Mouse (Mus musculus): Measurements from ENCODE around the gene Glyatl3.

Gene Glyatl3

GRCm38 (mm10) chr17:40914250-40914649 lies at the start of gene Glyatl3:
Gene Glyatl3, minus strand, starts transcription at chr17:40914350.
- in situ Hi-C loops (cut with MboI, MseI): no loop called here

GRCm38 (mm10) chr17:40948518-40948917 lies 34.4 kb upstream of the Glyatl3 start:
- in situ Hi-C loops (cut with MboI, MseI): loop anchor here in 1 of 2 experiments (25.0 kb wide), 1 partner anchor 1864 kb away; no protein-coding TSS in a partner anchor

DNA sequence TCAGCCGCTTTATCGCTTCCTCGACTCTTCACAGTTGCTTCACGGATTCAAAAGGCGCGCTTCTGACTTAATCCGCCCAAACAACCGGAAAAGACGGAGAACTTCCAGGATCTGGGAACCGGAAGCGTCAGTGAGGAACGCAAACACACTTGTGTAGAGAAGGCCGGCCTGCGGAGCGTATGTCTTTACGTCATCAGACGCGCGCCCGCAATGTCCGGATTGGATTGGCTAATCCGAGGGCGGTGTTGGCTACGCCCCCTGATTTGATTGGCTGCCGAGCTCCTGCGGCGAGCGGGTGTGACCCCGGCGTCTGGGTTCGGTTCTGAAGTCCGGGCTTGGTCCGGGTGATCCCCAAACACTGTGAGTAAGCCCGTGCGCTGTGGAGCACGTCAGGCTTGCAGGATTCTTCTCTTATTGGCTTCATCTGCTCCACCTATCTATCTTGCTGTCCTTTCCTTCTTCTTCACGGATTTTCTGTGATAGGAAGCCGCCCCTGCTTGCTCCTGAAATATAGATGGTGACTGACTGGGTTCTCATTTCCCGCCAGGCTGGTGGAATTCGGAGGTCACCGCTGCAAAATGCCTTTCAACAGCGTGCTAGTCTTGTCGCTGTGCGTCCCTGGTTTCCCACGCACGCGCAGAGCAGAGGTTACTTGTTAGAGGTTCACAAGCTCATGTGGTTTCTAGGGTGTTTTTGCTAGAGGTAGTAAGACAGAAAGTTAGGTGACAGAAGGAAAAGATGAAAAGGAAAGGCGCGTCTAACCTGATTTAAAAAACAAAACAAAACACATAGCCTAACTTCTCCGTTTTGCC lies 20.5 kb upstream of the Glyatl3 start, which contains the start of the genes Mut and Cenpq:
Gene Mut, plus strand, starts transcription at position 266 of the 812 bp plus-strand sequence.
Gene Cenpq, minus strand, starts transcription at position 628 of the 812 bp plus-strand sequence.
- in situ Hi-C loops (cut with MboI, MseI): loop anchor here in 1 of 2 experiments (25.0 kb wide), 1 partner anchor 1878 kb away; no protein-coding TSS in a partner anchor

- in situ Hi-C loops (cut with MboI, MseI): loop anchor here in 1 of 2 experiments (25.0 kb wide), 1 partner anchor 1878 kb away; no protein-coding TSS in a partner anchor
Measured at GRCm38 (mm10) chr17:40933985-40934384, 19.8 kb upstream of the Glyatl3 start.

DNA sequence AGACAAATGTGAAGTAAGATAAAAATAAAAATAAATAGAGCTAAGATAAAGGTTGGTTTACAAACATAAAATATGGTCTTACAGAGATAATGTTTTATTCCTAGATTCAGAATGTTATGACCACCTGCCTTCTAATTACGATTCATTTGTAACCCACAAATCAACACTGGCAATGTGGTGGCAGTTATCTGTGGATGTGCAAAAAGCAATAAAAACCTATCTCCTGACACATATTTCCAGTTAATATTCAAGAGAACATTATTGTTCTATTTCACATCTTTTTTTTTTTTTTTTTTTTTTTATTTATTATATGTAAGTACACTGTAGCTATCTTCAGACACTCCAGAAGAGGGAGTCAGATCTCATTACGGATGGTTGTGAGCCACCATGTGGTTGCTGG lies 1.3 kb upstream of the Glyatl3 start:
- in situ Hi-C loops (cut with MboI, MseI): no loop called here

DNA sequence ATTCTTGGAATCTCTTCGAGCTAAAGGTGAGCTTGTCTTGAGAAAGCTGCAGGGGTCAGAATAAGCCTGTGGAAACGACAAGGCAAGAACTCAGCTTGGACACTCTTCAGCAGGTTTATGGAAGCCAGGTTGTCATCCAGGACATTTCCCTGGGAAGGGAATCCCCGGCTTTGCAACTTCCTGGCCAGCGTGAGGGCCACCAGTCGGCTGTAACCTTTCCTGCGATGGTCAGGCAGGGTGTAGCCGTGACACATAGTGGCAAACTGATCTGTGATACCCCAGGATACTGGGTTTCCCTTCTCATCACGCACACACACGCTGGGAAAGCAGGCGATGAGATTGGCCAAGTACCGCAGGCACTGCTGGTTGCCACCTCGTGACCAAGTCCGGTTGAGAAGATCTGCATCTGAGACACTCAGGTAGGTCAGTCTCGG lies 9.4 kb downstream of the Glyatl3 start:
- in situ Hi-C loops (cut with MboI, MseI): no loop called here

- in situ Hi-C loops (cut with MboI, MseI): no loop called here
Measured at GRCm38 (mm10) chr17:40904056-40904597, 10.0 kb downstream of the Glyatl3 start.

DNA sequence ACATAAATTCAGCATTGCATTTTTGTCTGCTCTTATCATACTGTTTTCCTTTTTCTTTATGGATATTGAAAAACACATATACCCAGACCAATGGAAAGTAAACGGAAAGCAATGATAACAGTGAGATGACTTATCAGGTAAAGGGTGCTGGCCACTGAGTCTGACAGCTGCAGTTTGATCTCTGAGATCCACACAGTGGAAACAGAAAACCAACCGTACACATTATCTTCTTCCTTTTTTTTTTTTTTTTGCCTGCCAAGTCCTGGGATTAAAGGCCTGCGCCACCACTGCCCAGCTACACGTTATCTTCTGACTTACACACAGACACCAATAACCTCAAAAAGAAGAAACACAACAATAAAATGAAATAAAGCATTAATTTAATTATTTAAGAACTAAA lies 10.8 kb downstream of the Glyatl3 start:
- in situ Hi-C loops (cut with MboI, MseI): no loop called here

- in situ Hi-C loops (cut with MboI, MseI): loop anchor here in 1 of 2 experiments (10.0 kb wide), 1 partner anchor 795 kb away; no protein-coding TSS in a partner anchor
Measured at GRCm38 (mm10) chr17:40899783-40900363, 14.3 kb downstream of the Glyatl3 start.

GRCm38 (mm10) chr17:40896863-40897262 lies 17.3 kb downstream of the Glyatl3 start:
- in situ Hi-C loops (cut with MboI, MseI): loop anchor here in 1 of 2 experiments (10.0 kb wide), 1 partner anchor 798 kb away; no protein-coding TSS in a partner anchor

DNA sequence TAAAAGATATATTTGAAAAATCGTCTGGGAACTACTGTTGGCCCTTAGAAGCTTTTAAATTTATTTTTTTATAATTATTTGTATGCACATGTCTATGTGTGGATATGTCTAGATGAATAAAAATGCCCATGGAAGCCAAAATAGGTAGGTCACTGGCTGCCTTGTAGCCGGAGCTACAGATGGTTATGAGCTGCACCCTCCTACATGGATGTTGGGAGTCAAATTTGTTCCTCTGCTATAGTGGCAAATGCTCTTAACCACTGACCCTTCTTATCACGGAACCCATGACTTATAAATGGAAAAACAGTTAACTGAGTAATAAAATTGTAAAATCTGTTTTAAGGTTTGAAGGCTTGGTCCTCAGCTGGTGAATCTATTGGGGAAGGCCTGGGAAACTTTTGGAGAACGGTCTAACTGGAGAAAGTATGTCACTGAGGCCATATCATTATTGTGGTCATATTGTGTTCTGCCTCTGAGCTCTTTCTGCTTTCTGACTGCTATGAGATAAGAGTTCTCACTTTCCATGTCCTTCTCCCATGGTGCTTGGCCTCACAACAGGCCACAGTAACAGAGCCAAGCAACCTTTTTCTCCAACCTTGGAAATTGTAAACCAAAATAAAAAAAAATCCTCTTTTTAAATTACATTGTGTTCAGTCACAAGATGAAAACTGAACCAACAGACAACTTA lies 26.2 kb downstream of the Glyatl3 start:
- in situ Hi-C loops (cut with MboI, MseI): no loop called here

DNA sequence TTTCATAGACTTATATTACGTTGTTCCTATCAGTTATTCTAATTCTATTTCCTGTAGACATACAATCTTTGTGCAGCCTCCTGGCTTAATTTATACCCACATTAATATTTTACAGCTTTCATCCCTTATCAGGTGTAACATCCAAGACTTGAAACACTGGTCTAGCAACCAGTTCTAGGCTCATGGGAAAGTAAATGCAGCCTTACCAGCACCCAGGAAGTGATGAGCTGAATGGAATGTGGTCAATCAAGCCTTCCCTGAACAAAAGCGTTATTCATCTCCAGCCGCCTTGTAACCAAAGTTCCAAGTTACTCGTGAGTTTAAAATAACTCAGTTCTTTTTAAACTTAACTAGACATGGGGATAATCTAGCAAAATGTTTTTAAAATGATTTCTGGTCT lies 29.0 kb downstream of the Glyatl3 start:
- in situ Hi-C loops (cut with MboI, MseI): no loop called here

- in situ Hi-C loops (cut with MboI, MseI): no loop called here
Measured at GRCm38 (mm10) chr17:40882172-40882571, 32.0 kb downstream of the Glyatl3 start.

DNA sequence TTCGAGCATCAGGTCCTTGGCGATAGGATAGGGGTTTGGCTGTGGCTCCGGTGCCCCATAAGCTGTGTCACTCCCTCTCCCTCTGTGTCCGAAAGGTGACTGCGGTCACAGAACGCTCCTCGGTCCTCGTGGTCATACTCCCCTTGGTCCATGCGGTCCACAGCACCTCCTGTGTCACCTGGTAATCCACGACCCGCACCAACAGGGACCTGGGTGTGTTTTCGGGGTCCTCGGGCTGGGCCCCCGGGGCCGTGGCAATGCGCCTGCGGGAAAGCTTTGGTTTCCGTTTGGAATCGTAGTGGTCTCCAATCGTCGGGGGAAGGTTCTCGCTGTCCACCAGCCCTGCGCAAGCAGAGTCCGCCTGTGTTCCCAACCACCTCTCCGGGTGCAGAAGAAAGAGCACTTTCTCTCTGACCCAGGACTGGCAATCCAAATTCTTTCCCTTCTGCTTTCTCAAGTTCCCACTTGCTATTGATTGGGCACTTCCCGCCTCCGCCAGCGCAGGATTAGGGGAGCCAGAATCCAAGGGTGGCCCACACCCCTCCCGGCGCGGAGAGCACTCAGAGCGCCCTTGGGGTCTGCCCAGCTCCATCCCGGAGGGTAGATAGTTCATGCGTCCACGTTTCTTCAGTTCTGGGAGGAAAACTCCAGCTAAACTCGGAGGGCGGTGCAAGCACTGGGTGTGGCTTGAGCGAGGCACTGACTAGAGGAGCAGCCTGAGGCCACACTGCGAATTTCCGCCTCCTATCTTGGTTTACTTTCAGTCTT lies 34.0 kb downstream of the Glyatl3 start, which contains the start of gene 9130008F23Rik:
Gene 9130008F23Rik, minus strand, starts transcription at position 636 of the 768 bp plus-strand sequence.
- in situ Hi-C loops (cut with MboI, MseI): no loop called here

DNA sequence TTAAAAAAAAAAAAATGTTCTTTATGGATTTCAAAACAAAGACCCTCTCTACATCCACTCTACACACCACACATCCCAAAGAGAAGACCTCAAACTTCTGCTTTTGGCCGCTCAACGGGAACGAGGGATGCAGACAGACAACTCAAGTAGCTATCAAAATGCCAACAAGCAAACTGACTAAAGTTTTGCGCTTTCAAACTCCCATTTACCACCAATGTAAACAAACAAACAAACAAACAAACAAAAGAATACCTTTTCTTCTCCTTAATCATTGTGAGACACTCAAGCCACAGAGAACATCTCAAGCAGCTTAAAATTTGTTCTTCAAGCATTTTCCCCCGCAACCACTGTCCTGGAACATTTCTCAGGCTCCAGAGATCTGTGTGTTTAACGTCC lies 34.6 kb downstream of the Glyatl3 start:
- in situ Hi-C loops (cut with MboI, MseI): no loop called here

- in situ Hi-C loops (cut with MboI, MseI): no loop called here
Measured at GRCm38 (mm10) chr17:40877741-40878140, 36.4 kb downstream of the Glyatl3 start.

- in situ Hi-C loops (cut with MboI, MseI): no loop called here
Measured at GRCm38 (mm10) chr17:40875568-40875967, 38.6 kb downstream of the Glyatl3 start.

DNA sequence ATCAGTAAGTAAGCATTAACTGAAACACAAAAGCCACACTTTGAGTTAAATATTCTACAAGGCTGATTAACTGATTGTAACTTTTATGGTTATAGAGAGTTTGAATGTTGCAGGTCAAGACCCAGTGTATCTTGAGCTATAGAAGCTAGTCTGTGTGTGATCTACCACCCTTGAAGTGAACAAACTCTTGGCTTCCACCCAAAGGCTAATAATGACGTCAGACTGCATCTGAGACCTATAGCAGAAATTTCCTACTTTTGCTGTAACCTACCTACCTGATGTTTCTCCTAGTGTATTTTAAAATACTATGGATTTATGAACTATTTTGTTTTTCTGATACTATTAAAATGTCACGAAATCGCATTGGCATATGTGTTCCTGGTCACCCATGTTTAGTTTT lies 39.4 kb downstream of the Glyatl3 start:
- in situ Hi-C loops (cut with MboI, MseI): no loop called here

DNA sequence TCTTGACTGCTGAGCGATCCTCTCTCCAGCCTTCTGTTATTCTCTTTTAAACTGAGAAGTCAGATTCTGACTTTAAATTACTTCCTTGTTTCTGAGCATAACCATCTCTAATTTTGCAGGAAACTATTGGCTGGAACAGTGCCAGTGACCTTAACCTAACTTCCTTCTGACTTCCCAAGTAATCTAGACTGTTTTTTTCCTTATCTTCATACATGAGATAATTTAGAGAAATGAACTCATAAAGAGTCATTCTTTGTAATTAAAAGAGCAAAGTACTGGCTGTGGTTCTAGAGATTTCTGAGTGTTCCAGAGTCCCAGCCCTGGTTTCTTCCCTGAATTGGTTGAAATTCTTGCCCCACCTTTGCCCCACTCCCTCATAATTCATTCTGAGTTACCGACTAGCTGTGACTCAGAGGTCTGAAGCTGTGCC lies 40.6 kb downstream of the Glyatl3 start:
- in situ Hi-C loops (cut with MboI, MseI): no loop called here

- in situ Hi-C loops (cut with MboI, MseI): no loop called here
Measured at GRCm38 (mm10) chr17:40872626-40873025, 41.5 kb downstream of the Glyatl3 start.
